Mouse (Mus musculus): Measurements from ENCODE around the gene Phldb1.

DNA sequence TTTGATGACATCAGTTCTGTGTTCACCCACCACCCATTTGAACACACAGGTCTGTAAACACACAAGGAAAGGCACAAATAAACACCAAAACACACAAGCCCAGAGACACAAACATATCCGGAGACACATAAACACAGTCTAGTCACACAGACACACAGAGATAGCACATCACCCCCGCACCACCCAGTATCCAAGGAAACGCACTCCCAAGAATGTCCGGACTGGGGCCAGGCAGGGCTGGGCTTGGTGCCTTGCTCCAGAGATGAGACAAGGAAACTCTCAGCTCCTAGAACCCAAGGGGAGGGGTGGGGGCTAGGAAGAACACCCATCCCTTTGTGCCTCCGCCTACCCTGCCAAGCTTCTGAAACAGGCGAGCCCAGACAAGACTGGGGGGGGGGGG, 10.8 kb downstream of the Phldb1 start:
- TF ChIP-seq CTCF (conservative IDR thresholded peaks at IDR 0.05; ENCODE audit: insufficient read depth, insufficient read length, low read depth, low read length): no peak
- TF ChIP-seq POLR2A (IDR thresholded peaks at IDR 0.05; ENCODE audit: low read depth, low read length): no peak

All from kidney, adult 2 months (tissue).